Mouse (Mus musculus) liver, embryonic 14.5 days (tissue): ENCODE data around the gene Pepd.

Experiments
- CTCF ChIP-seq: IDR thresholded peaks from 2 replicates; pipeline ENCODE4 v1.5.1; 2016; ENCODE audit warnings: antibody characterized with exemption, low read depth, control low read depth
- EP300 ChIP-seq: IDR thresholded peaks from 2 replicates; pipeline ENCODE4 v1.6.1; 2016; ENCODE audit warnings: antibody characterized with exemption, low read depth

DNA sequence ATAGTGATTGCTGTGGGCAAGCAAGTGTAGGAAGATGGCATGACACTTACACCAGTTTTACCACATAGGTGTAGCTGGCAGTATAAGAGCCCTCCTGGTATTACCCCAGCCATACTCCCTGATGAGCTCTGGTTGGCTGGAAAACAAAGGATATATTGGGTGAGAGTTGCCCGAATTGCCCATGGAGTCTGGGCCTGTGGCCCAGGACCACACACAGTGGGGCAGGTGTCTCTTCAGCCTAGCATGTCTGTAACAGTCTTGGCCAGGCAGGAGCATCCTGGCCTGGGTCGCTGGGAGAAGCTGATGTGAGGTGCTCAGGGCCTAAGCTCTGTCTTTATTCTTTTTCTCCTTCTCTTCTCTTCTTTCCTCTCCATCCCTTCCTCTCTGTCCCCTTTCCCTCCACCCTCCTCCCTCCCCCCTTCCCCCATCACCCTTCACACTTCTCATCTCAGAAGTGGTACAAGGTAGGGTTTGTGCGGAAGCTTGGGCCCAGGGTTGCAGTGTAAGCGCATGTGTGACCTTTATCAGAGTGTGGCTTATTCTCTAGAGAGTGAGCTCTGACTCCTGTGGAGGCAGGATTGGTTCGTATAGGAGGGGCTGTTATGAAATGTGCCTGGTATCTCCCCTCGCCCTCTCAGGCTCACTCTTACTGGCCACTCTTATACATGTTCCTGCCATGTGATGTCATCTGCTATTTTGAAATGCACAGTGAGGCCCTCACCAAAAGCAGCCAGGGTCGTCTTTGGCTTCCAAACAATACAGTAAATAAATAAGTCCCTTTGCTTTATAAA, 83.9 kb downstream of the Pepd start:
- TF ChIP-seq CTCF = no peak
- TF ChIP-seq EP300 = no peak
